Mouse (Mus musculus) neural tube, embryonic 13.5 days (tissue): Measurements from ENCODE around the gene Foxred1. TPM values are rescaled to one million over a fixed set of nuclear protein-coding genes. Genes with fewer than 3 reads are reported as not detected.

ENCODE experiments used
- ATAC-seq: fragments of 200-750 bp; cut with Nextera tagmentation; 2 replicates; pipeline ENCODE4 v1.8.0; 2017; ENCODE audit warnings: low read depth, mild to moderate bottlenecking, moderate TSS enrichment, moderate library complexity
- H3K27ac ChIP-seq: fragments of 300-500 bp; sonication (generic); replicated peaks from 2 replicates; pipeline ENCODE4 v1.5.1; 2015; ENCODE audit warnings: moderate library complexity, mild to moderate bottlenecking, inconsistent platforms
- H3K27me3 ChIP-seq: fragments of 300-500 bp; sonication (generic); 2 replicates; pipeline ENCODE4 v1.6.1; 2015; ENCODE audit warnings: mild to moderate bottlenecking, inconsistent platforms
- H3K36me3 ChIP-seq: fragments of 300-500 bp; sonication (generic); 2 replicates; pipeline ENCODE4 v1.6.1; 2015; ENCODE audit warnings: mild to moderate bottlenecking, inconsistent platforms
- H3K4me1 ChIP-seq: fragments of 300-500 bp; sonication (generic); replicated peaks from 2 replicates; pipeline ENCODE4 v1.6.1; 2015; ENCODE audit warnings: inconsistent platforms
- H3K4me2 ChIP-seq: fragments of 300-500 bp; sonication (generic); 2 replicates; pipeline ENCODE4 v1.6.1; 2015; ENCODE audit warnings: inconsistent platforms, mild to moderate bottlenecking, moderate library complexity
- H3K4me3 ChIP-seq: fragments of 300-500 bp; sonication (generic); 2 replicates; pipeline ENCODE4 v1.5.1; 2015; ENCODE audit warnings: mild to moderate bottlenecking, inconsistent platforms
- H3K9ac ChIP-seq: fragments of 300-500 bp; sonication (generic); 2 replicates; pipeline ENCODE4 v1.6.1; 2015; ENCODE audit warnings: moderate library complexity, mild to moderate bottlenecking, inconsistent platforms
- H3K9me3 ChIP-seq: fragments of 300-500 bp; sonication (generic); 2 replicates; pipeline ENCODE4 v1.6.1; 2016; ENCODE audit warnings: inconsistent platforms
- whole genome bisulfite sequencing: fragments of 180-500 bp; shearing (Covaris S2); methylation state at CpG from one replicate; pipeline ENCODE4 v1.1.7; 2015; 5-methylcytosine and 5-hydroxymethylcytosine counted together
- polyA plus RNA-seq: library from polyadenylated mRNA; unstranded; fragments of >200 nt; fragmentation: Nextera tagmentation; extraction: Ambion mirVana; gene quantifications from 2 replicates; pipeline ENCODE4 v1.2.1, GENCODE M21; 2015

Gene Foxred1
- polyA plus RNA-seq, 1 experiment from 2014 or later = 41.4 TPM

DNA sequence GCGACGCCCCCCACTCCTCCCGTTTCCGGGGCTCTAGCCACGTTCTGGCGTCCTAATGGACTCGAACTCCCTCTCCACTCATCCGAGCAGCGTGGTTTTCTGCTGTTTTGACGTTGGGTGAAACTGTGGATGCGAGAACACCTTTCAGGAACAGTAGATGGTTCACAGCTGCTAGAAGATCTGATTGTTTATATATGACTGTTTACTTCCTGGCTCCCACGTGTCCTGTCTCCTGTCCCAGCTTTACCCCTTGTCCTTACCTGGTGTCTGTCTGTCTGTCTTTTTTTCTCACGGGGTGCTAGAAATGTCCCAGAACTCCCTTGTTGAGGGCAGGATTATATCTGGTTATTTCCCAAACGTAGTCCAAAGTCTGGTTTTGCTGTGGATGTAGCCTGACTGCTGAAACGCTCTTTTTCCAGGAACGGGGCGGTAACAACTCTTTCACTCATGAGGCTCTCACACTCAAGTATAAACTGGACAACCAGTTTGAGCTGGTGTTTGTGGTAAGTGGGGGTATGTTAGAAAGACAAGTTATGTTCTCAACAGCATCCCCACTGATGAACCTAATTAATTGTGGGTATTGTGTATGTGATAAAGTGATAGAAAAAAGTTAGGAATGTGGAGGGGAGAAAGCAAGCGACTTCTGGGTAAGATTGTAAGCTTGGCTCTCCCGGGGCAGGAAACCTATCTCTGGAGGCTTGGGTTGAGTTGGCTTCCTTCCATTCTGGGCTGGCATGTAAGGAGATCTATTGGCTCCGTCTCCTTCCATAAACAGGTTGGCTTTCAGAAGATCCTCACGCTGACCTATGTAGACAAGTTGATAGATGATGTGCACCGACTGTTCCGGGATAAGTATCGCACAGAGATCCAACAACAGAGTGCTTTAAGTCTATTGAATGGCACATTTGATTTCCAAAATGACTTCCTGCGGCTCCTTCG is 987 bp upstream of the Foxred1 start:
- ATAC-seq = no peak
- H3K4me3 ChIP-seq = peak overlapping the region; percentile 79
- H3K4me1 ChIP-seq = peaks cover 24% of the 10 kb centered on the region
- no peaks in the 10 kb centered on the region for H3K27me3 ChIP-seq
- 37% methylated on average over 26 of the region's 26 CpGs for WGBS
- peak overlapping the region; percentile 68 for H3K27ac ChIP-seq
- peak overlapping the region; percentile 76 for H3K4me2 ChIP-seq
- H3K9ac ChIP-seq = peak overlapping the region; percentile 84
- peaks cover 63% of the 10 kb centered on the region for H3K36me3 ChIP-seq
- no peaks in the 10 kb centered on the region for H3K9me3 ChIP-seq

GRCm38 (mm10) chr9:35204421-35204820 is 6.4 kb downstream of the Foxred1 start:
- Histone ChIP-seq H3K36me3 (peaks cover 55% of the 10 kb centered on the region), H3K4me1 (peaks cover 13% of the 10 kb centered on the region)
- WGBS = 97% methylated on average over 2 of the region's 2 CpGs

GRCm38 (mm10) chr9:35203536-35203935 is 7.3 kb downstream of the Foxred1 start:
- H3K4me3 ChIP-seq = no peak overlapping the region
- WGBS = 66% methylated on average over 3 of the region's 3 CpGs
- no peak overlapping the region for H3K9ac ChIP-seq
- no peaks in the 10 kb centered on the region for H3K9me3 ChIP-seq
- H3K36me3 ChIP-seq = peaks cover 49% of the 10 kb centered on the region
- no peaks in the 10 kb centered on the region for H3K27me3 ChIP-seq
- ATAC-seq = no peak
- H3K4me1 ChIP-seq = peaks cover 17% of the 10 kb centered on the region
- no peak overlapping the region for H3K4me2 ChIP-seq
- no peak overlapping the region for H3K27ac ChIP-seq

More at GRCm38 (mm10) chr9:35204421-35204820, 6.4 kb downstream of the Foxred1 start:
- Histone ChIP-seq H3K27me3 (no peaks in the 10 kb centered on the region), H3K9ac (no peak overlapping the region), H3K27ac (no peak overlapping the region), H3K4me2 (no peak overlapping the region), H3K9me3 (no peaks in the 10 kb centered on the region), H3K4me3 (no peak overlapping the region)
- no peak for ATAC-seq

DNA sequence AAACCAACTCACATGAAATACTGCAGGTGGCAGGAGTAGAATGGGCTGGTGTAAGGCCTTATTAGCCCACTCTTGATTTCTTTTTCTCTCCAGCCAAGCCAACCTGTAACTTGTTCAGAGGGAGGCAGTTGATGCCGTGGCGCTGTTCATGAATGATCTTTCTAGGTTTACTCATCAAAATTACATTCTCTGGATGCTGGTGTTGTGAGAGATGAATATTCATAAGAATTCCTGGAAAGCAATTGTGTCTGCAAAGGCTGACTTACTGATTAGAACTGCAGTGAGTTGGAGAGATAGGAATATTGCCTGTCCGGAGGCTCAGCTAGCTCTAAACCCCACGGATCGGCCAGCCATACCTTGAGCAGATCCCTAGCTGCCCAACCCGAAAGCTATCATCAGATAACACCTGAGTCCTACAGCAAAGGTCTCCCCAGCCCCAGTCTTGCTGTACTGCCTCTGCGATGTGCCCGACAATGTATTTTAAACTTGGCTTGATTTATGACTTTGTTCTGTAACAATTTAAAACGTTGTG is 10.3 kb downstream of the Foxred1 start:
- H3K9me3 ChIP-seq = no peaks in the 10 kb centered on the region
- WGBS = 52% methylated on average over 9 of the region's 9 CpGs
- no peaks in the 10 kb centered on the region for H3K27me3 ChIP-seq
- ATAC-seq = no peak
- H3K4me1 ChIP-seq = peaks cover 17% of the 10 kb centered on the region
- no peak overlapping the region; the same call in 1 of the 2 replicates for H3K27ac ChIP-seq
- peaks cover 20% of the 10 kb centered on the region for H3K36me3 ChIP-seq
- peak overlapping the region; percentile 72 for H3K4me2 ChIP-seq
- H3K9ac ChIP-seq = peak overlapping the region; percentile 78; the same call in 1 of the 2 replicates
- H3K4me3 ChIP-seq = peak overlapping the region; percentile 59

DNA sequence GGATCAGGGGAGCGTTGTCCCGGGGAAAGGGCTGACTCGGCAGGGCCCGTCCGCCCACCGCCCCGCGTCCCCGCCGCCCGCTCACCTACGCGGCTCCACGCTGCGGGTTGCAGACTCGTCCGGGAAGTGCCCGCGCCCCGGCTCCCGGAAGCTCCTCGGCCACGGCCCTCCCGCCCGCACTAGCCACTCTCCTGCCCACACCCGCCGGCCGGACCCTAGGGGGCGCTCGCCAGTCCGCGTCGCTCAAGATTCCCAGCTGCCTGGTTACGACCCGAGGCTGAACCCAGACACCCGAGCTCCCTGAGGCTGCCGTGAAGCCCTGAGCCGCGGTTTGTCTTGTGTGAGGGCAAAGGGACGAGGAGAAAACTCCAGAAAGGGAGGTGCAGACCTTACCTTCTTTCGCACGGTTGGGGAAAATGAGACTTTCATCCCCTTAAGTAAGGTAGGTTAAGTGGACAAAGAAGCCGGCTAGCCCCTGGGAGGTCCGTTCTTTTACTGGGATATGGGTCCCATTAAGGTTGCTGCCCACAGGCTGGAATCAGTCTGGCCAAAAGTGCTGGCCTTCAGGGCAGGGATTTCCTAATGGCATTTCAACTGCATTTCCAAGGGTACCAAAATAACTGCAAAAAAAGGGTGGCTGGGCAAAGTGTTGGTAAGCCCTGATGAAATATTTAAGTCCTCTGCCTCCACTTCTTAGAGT is 10.9 kb downstream of the Foxred1 start, which contains the start of the genes Srpr and Tirap:
Srpr (plus strand) TSS at position 404 of the 700 bp plus-strand sequence.
Tirap (minus strand) TSS at position 520 of the 700 bp plus-strand sequence.
- under 1% methylated on average over 43 of the region's 44 CpGs for WGBS
- H3K9me3 ChIP-seq = no peaks in the 10 kb centered on the region

GRCm38 (mm10) chr9:35198945-35199771 is 11.7 kb downstream of the Foxred1 start:
- H3K9ac ChIP-seq = peak overlapping the region; percentile 78
- no peak overlapping the region for H3K27ac ChIP-seq
- peaks cover 5% of the 10 kb centered on the region; the same call in 1 of the 2 replicates for H3K36me3 ChIP-seq
- peak overlapping the region; percentile 72 for H3K4me2 ChIP-seq
- H3K27me3 ChIP-seq = no peaks in the 10 kb centered on the region
- peaks cover 17% of the 10 kb centered on the region for H3K4me1 ChIP-seq
- ATAC-seq = peak; percentile 66
- H3K9me3 ChIP-seq = no peaks in the 10 kb centered on the region
- peak overlapping the region; percentile 59 for H3K4me3 ChIP-seq
- 26% methylated on average over 18 of the region's 18 CpGs for WGBS

More for the DNA sequence above, 10.9 kb downstream of the Foxred1 start, which contains the start of the genes Srpr and Tirap:
- peaks cover 13% of the 10 kb centered on the region for H3K36me3 ChIP-seq
- H3K4me2 ChIP-seq = peak within 1 kb of the TSS; percentile 72
- H3K27me3 ChIP-seq = no peaks in the 10 kb centered on the region
- H3K9ac ChIP-seq = peak within 1 kb of the TSS; percentile 78
- ATAC-seq = peak; percentile 92
- H3K4me1 ChIP-seq = peaks cover 17% of the 10 kb centered on the region
- peak within 1 kb of the TSS; percentile 59 for H3K4me3 ChIP-seq
- H3K27ac ChIP-seq = no peak within 1 kb of the TSS; the same call in 1 of the 2 replicates

- Histone ChIP-seq H3K9ac (no peak overlapping the region), H3K4me2 (no peak overlapping the region), H3K4me3 (no peak overlapping the region), H3K4me1 (peaks cover 17% of the 10 kb centered on the region), H3K36me3 (no peaks in the 10 kb centered on the region), H3K9me3 (no peaks in the 10 kb centered on the region), H3K27ac (no peak overlapping the region), H3K27me3 (no peaks in the 10 kb centered on the region)
- ATAC-seq = no peak
- WGBS = 73% methylated on average over 10 of the region's 10 CpGs
Measured at GRCm38 (mm10) chr9:35198351-35198750, 12.5 kb downstream of the Foxred1 start.

DNA sequence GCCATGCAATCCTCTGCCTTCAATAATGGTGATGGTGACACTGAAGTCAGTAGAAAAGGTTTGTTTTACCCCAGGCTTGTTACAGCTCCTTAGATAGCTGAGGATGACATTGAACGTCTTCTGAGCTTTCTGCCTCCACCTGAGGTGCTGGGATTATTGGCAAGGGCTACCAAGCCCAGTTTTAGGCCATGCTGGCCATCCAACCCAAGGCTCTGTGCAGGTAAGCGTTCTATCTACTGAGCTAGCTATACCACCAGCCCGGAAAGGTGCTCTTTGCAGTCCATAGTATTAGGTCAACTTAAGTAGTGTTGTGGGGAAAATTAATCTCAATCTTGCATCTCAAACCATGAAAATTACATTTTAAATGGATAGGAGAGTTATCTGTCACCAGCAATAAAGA is 13.2 kb downstream of the Foxred1 start:
- WGBS = 90% methylated on average over 3 of the region's 3 CpGs
- no peak for ATAC-seq

GRCm38 (mm10) chr9:35194048-35194447 is 16.8 kb downstream of the Foxred1 start:
- Histone ChIP-seq H3K9ac (no peak overlapping the region), H3K9me3 (no peaks in the 10 kb centered on the region), H3K4me2 (no peak overlapping the region), H3K4me1 (peaks cover under 1% of the 10 kb centered on the region; the same call in 1 of the 2 replicates), H3K36me3 (peaks cover 8% of the 10 kb centered on the region; the same call in 1 of the 2 replicates), H3K27me3 (no peaks in the 10 kb centered on the region), H3K27ac (no peak overlapping the region), H3K4me3 (no peak overlapping the region)
- ATAC-seq = no peak
- WGBS = 97% methylated on average over 3 of the region's 3 CpGs

More for the DNA sequence above, 13.2 kb downstream of the Foxred1 start:
- H3K4me2 ChIP-seq = no peak overlapping the region
- peaks cover 17% of the 10 kb centered on the region for H3K4me1 ChIP-seq
- H3K9ac ChIP-seq = no peak overlapping the region
- H3K27ac ChIP-seq = no peak overlapping the region
- no peaks in the 10 kb centered on the region for H3K36me3 ChIP-seq
- H3K9me3 ChIP-seq = no peaks in the 10 kb centered on the region
- no peak overlapping the region for H3K4me3 ChIP-seq
- H3K27me3 ChIP-seq = no peaks in the 10 kb centered on the region

- Histone ChIP-seq H3K9me3 (no peaks in the 10 kb centered on the region), H3K27ac (no peak overlapping the region), H3K9ac (no peak overlapping the region), H3K4me3 (no peak overlapping the region), H3K4me2 (no peak overlapping the region), H3K36me3 (peaks cover 18% of the 10 kb centered on the region; the same call in 1 of the 2 replicates), H3K27me3 (no peaks in the 10 kb centered on the region), H3K4me1 (no peaks in the 10 kb centered on the region)
- no peak for ATAC-seq
- WGBS = 80% methylated on average over 11 of the region's 11 CpGs
Measured at GRCm38 (mm10) chr9:35192983-35193542, 17.8 kb downstream of the Foxred1 start.

GRCm38 (mm10) chr9:35188700-35189099 is 22.2 kb downstream of the Foxred1 start:
- Histone ChIP-seq H3K27ac (no peak overlapping the region), H3K36me3 (peaks cover 24% of the 10 kb centered on the region; the same call in 1 of the 2 replicates), H3K9ac (no peak overlapping the region), H3K4me1 (no peaks in the 10 kb centered on the region), H3K9me3 (no peaks in the 10 kb centered on the region), H3K27me3 (no peaks in the 10 kb centered on the region), H3K4me2 (no peak overlapping the region), H3K4me3 (no peak overlapping the region)
- peak; percentile 57 for ATAC-seq
- 69% methylated on average over 22 of the region's 22 CpGs for WGBS
